Mouse (Mus musculus): ENCODE results near the gene Krt8. TPM values are rescaled to one million over a fixed set of nuclear protein-coding genes. Genes with fewer than 3 reads are reported as not detected.

The Krt8 gene
- polyA plus RNA-seq (2012; rRNA removed): 1,332 and 3,924 TPM in 2 replicates

GRCm38 (mm10) chr15:102004189-102004588 is at the start of gene Krt8:
Krt8 (minus strand) TSS chr15:102004482.
- Histone ChIP-seq H3K36me3 (ENCODE audit: control insufficient read depth, insufficient read depth, low read length) (peaks cover 33% of the 10 kb centered on the region), H3K27me3 (ENCODE audit: control insufficient read depth, insufficient read depth, low read length) (no peaks in the 10 kb centered on the region), H3K4me3 (ENCODE audit: low read depth, low read length) (peak within 1 kb of the TSS; percentile 82), H3K4me1 (ENCODE audit: control insufficient read depth, insufficient read depth, insufficient read length, low read length) (peaks cover 29% of the 10 kb centered on the region; the same call in 1 of the 2 replicates), H3K27ac (ENCODE audit: insufficient read depth, low read depth, low read length) (peak within 1 kb of the TSS; percentile 98)
- 17% methylated on average over 11 of the region's 11 CpGs for WGBS
- peak; percentile 95 for TF ChIP-seq POLR2A (IDR thresholded peaks at IDR 0.05; ENCODE audit: low read depth, low read length)
- TF ChIP-seq CTCF (IDR thresholded peaks at IDR 0.05; ENCODE audit: extremely low read depth, insufficient read length, insufficient replicate concordance, low read depth, low read length): peak; percentile 69; the same call in 1 of the 2 replicates

- WGBS: 2% methylated on average over 29 of the region's 33 CpGs
- peak overlapping the region; percentile 47 for H3K4me3 ChIP-seq (ENCODE audit: low read depth, low read length)
- peak overlapping the region; percentile 14 for H3K27ac ChIP-seq (ENCODE audit: insufficient read depth, low read depth, low read length)
- no peaks in the 10 kb centered on the region for H3K36me3 ChIP-seq (ENCODE audit: control insufficient read depth, insufficient read depth, low read length)
- TF ChIP-seq CTCF (IDR thresholded peaks at IDR 0.05; ENCODE audit: extremely low read depth, insufficient read length, insufficient replicate concordance, low read depth, low read length) (no peak), POLR2A (IDR thresholded peaks at IDR 0.05; ENCODE audit: low read depth, low read length) (no peak)
- peaks cover 3% of the 10 kb centered on the region; the same call in 1 of the 2 replicates for H3K4me1 ChIP-seq (ENCODE audit: control insufficient read depth, insufficient read depth, insufficient read length, low read length)
- no peaks in the 10 kb centered on the region for H3K27me3 ChIP-seq (ENCODE audit: control insufficient read depth, insufficient read depth, low read length)
These were observed 47.8 kb upstream of the Krt8 start for GRCm38 (mm10) chr15:102051920-102052683.

GRCm38 (mm10) chr15:102049871-102050270 is 45.6 kb upstream of the Krt8 start:
- no peaks in the 10 kb centered on the region for H3K27me3 ChIP-seq (ENCODE audit: control insufficient read depth, insufficient read depth, low read length)
- TF ChIP-seq POLR2A (IDR thresholded peaks at IDR 0.05; ENCODE audit: low read depth, low read length): no peak

GRCm38 (mm10) chr15:102048006-102048405 is 43.7 kb upstream of the Krt8 start:
- Histone ChIP-seq H3K36me3 (ENCODE audit: control insufficient read depth, insufficient read depth, low read length) (no peaks in the 10 kb centered on the region), H3K27ac (ENCODE audit: insufficient read depth, low read depth, low read length) (no peak overlapping the region), H3K4me3 (ENCODE audit: low read depth, low read length) (no peak overlapping the region), H3K27me3 (ENCODE audit: control insufficient read depth, insufficient read depth, low read length) (no peaks in the 10 kb centered on the region), H3K4me1 (ENCODE audit: control insufficient read depth, insufficient read depth, insufficient read length, low read length) (peaks cover 2% of the 10 kb centered on the region; the same call in 1 of the 2 replicates)
- no peak for TF ChIP-seq CTCF (IDR thresholded peaks at IDR 0.05; ENCODE audit: extremely low read depth, insufficient read length, insufficient replicate concordance, low read depth, low read length)
- TF ChIP-seq POLR2A (IDR thresholded peaks at IDR 0.05; ENCODE audit: low read depth, low read length): no peak
- WGBS: 86% methylated on average over 6 of the region's 6 CpGs

More at GRCm38 (mm10) chr15:102049871-102050270, 45.6 kb upstream of the Krt8 start:
- Histone ChIP-seq H3K4me1 (ENCODE audit: control insufficient read depth, insufficient read depth, insufficient read length, low read length) (peaks cover 2% of the 10 kb centered on the region; the same call in 1 of the 2 replicates), H3K36me3 (ENCODE audit: control insufficient read depth, insufficient read depth, low read length) (no peaks in the 10 kb centered on the region), H3K4me3 (ENCODE audit: low read depth, low read length) (no peak overlapping the region), H3K27ac (ENCODE audit: insufficient read depth, low read depth, low read length) (no peak overlapping the region)

GRCm38 (mm10) chr15:102045691-102046090 is 41.4 kb upstream of the Krt8 start:
- no peaks in the 10 kb centered on the region for H3K27me3 ChIP-seq (ENCODE audit: control insufficient read depth, insufficient read depth, low read length)
- H3K36me3 ChIP-seq (ENCODE audit: control insufficient read depth, insufficient read depth, low read length): no peaks in the 10 kb centered on the region
- no peak overlapping the region for H3K27ac ChIP-seq (ENCODE audit: insufficient read depth, low read depth, low read length)
- H3K4me1 ChIP-seq (ENCODE audit: control insufficient read depth, insufficient read depth, insufficient read length, low read length): peaks cover 6% of the 10 kb centered on the region; the same call in 1 of the 2 replicates
- 88% methylated on average over 10 of the region's 10 CpGs for WGBS
- no peak overlapping the region for H3K4me3 ChIP-seq (ENCODE audit: low read depth, low read length)
- TF ChIP-seq CTCF (IDR thresholded peaks at IDR 0.05; ENCODE audit: extremely low read depth, insufficient read length, insufficient replicate concordance, low read depth, low read length) (no peak), POLR2A (IDR thresholded peaks at IDR 0.05; ENCODE audit: low read depth, low read length) (no peak)

GRCm38 (mm10) chr15:102044745-102045144 is 40.5 kb upstream of the Krt8 start:
- WGBS: 28% methylated on average over 3 of the region's 3 CpGs
- H3K4me3 ChIP-seq (ENCODE audit: low read depth, low read length): no peak overlapping the region
- H3K27ac ChIP-seq (ENCODE audit: insufficient read depth, low read depth, low read length): no peak overlapping the region
- H3K27me3 ChIP-seq (ENCODE audit: control insufficient read depth, insufficient read depth, low read length): no peaks in the 10 kb centered on the region
- H3K36me3 ChIP-seq (ENCODE audit: control insufficient read depth, insufficient read depth, low read length): no peaks in the 10 kb centered on the region
- H3K4me1 ChIP-seq (ENCODE audit: control insufficient read depth, insufficient read depth, insufficient read length, low read length): peaks cover 6% of the 10 kb centered on the region; the same call in 1 of the 2 replicates
- no peak for TF ChIP-seq CTCF (IDR thresholded peaks at IDR 0.05; ENCODE audit: extremely low read depth, insufficient read length, insufficient replicate concordance, low read depth, low read length)

GRCm38 (mm10) chr15:102041951-102042350 is 37.7 kb upstream of the Krt8 start:
- Histone ChIP-seq H3K27ac (ENCODE audit: insufficient read depth, low read depth, low read length) (0 out of 2 replicates have a peak overlapping the region, but pooled peaks have one; percentile 37), H3K4me1 (ENCODE audit: control insufficient read depth, insufficient read depth, insufficient read length, low read length) (peaks cover 6% of the 10 kb centered on the region; the same call in 1 of the 2 replicates), H3K27me3 (ENCODE audit: control insufficient read depth, insufficient read depth, low read length) (no peaks in the 10 kb centered on the region), H3K4me3 (ENCODE audit: low read depth, low read length) (no peak overlapping the region), H3K36me3 (ENCODE audit: control insufficient read depth, insufficient read depth, low read length) (no peaks in the 10 kb centered on the region)
- TF ChIP-seq POLR2A (IDR thresholded peaks at IDR 0.05; ENCODE audit: low read depth, low read length) (no peak), CTCF (IDR thresholded peaks at IDR 0.05; ENCODE audit: extremely low read depth, insufficient read length, insufficient replicate concordance, low read depth, low read length) (no peak)
- 15% methylated on average over 7 of the region's 7 CpGs for WGBS

Data from small intestine, adult 2 months (tissue).